Mouse (Mus musculus) frontal cortex, postnatal 10 days (tissue): ENCODE results near the gene Saxo1.

Source experiments
- DNase-seq, 2 experiments: peaks; one replicate each; pipeline ENCODE4 v3.0.0; 2022; ENCODE audit warnings: low spot score in 2 of 2, mixed read lengths in 1 of 2

The Saxo1 gene

DNA sequence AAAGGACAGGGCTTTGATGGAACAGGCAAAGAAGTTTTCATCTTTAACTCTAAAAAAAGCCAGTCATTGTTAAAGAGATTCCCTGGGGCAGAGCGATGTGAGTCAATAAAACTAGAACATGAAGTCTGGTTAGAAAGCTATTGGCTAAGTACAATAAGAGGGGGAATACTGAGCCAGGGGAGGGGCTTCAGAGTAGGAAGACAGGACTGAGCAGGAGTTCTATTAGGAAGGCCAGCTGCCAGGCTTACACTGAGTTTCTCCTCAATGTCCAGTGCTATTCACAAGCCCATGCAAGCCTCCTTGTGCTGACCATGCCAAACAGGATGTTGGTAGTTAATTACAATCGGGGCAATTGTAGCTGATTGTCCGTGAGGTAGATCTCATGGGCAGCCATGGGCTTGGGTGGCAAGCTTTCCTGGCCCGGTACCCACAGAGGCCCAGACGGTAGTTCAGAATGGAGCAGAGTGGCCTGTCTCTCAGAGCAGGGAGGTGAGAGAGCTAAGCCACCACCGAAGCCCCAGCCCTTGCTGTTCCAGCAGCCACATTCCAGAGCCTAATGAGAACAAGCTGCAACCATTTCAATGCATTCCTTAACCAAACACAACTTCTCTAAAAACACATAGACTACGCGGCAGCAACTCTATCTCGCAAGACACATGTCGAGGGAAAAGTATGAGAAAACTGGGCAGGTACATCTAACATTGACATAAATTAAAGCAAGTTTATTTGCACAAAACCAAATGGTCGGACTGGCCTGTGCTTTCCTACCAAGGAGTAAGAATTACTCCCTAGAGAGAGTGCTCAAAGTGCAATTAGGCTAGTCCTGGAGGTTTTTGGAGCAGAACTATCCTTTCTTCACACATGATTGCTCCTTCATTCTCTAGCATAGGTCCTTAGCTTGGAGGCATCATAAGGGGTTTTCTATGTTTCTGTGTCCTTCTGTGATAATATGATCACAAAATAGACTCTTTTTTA lies 30.7 kb downstream of the Saxo1 start:
- no peak for DNase-seq

GRCm38 (mm10) chr4:86524483-86524882 lies 33.6 kb downstream of the Saxo1 start:
- DNase-seq, result no peak

DNA sequence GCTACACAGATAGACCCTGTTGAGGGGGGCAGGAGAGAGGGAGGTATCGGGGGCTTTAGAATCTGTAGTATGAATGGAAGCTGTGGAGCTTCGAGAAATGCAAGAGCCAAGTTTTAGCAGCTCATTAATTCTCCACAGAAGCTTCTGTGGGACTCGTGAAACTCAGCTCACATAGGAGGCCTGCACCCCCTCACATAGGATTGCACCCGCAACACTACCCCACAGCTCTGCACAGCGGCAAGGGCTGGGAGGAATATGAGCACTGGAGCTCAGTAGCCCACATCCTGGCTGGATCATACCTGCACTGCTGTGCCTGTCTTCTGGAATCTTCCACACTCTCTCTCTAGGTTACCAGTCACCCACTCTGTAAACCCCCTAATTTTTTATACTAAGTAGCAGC lies 34.4 kb downstream of the Saxo1 start:
- no peak for DNase-seq

- DNase-seq, result no peak
These were observed 37.4 kb downstream of the Saxo1 start for GRCm38 (mm10) chr4:86520695-86521094.

- no peak for DNase-seq
These were observed 38.2 kb downstream of the Saxo1 start for GRCm38 (mm10) chr4:86519953-86520352.

DNA sequence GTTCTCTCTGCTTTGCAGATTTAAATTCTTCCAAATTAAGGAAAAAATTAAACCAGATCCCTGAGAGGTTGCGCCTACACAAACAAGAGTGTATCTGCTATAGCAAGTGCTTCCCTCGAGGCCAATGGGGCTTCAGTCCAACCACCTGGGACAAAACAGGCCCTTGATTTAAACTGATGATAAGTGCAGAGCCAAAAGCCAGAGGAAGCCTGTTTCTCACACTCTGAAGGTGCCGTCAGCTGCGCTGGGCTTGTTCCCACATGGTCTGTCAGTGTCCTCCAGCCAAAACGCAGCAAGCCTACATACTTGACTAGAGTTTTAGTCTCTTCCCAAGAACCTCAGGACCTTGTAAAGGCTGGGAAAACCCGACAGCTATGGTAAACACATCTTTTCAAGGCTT lies 53.5 kb downstream of the Saxo1 start:
- DNase-seq, result no peak

GRCm38 (mm10) chr4:86499561-86499960 lies 58.6 kb downstream of the Saxo1 start:
- DNase-seq, result no peak

DNA sequence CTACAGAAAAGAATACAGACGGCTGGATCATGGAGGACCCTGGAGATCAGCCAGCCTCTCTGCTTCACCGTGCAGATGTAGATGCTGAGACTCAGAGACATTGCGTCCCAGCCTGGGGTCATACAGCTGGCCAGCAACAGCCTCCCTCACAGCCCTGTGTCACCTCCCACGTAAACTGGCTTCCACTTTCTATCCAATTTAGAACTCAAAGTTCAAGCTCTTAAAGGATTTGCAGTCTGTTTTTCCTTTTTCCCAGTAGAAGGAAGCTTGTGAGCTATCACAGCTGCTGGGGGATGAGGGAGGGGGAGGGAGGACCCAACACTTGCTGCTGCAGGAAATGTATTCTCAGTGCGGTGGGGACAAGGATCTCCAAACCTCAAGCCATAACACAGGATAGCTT lies 59.4 kb downstream of the Saxo1 start:
- DNase-seq, result no peak

GRCm38 (mm10) chr4:86489128-86489527 lies 69.0 kb downstream of the Saxo1 start:
- no peak for DNase-seq

- no peak for DNase-seq
These were observed 71.2 kb downstream of the Saxo1 start for GRCm38 (mm10) chr4:86486901-86487300.

- DNase-seq, result no peak
These were observed 71.6 kb downstream of the Saxo1 start for GRCm38 (mm10) chr4:86486491-86486890.

DNA sequence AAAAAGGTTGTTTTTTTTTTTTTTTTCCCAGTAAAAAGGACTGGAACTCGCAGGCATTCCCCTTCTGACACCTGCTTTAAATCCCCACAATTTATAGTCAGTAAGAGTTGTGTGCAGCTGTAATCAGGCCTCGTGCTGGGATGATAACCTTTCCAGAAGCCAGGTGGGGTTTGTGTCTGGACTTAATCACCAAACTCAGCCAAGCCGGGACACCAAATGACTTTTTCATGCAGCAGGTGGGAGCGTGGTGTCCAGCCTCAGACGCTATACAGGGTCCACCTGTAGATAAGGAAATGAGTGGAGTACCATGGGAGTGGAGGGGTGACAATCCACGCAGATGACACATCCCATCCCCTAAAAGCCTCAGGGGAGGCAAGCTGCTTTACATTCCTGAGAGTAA lies 73.1 kb downstream of the Saxo1 start:
- no peak for DNase-seq

DNA sequence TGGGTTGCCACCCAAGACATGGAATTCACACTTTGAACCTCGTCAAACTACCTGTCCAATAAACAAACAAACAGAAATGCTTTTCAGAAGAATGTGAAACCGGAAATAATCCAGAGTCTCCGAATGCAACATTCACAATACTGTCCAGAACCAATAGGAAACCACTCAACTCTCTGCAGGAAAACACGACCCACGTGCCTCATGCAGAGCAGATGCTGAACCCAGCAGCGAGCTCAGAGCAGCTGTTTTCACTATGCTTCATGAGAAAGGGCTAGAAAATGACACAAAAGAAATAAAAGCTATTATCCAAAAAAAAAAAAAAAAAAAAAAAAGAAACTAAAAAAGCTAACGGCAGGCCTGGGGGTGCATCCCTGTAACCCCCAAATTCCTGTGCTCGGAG lies 74.4 kb downstream of the Saxo1 start:
- DNase-seq, result no peak

- DNase-seq, result no peak
These were observed 75.0 kb downstream of the Saxo1 start for GRCm38 (mm10) chr4:86483013-86483615.

- DNase-seq, result no peak
These were observed 77.2 kb downstream of the Saxo1 start for GRCm38 (mm10) chr4:86480891-86481290.

DNA sequence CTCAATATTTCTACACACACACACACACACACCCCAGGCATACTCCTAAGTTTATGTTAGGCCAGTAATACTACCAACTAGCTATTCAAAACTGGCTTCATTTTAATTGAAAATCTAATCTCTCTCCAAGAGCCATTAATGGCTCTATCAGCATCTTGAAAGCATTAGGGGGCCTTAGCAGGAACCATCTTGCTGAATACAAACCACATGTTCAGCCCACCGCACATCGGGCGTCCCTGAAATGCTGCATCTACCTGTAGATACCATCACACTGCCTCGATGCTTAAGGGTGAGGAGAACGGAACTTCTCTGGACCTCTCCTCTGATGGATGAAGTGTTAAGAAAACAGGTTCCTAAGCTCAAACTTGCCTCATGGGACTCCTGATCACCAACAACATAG lies 93.3 kb downstream of the Saxo1 start:
- no peak for DNase-seq

DNA sequence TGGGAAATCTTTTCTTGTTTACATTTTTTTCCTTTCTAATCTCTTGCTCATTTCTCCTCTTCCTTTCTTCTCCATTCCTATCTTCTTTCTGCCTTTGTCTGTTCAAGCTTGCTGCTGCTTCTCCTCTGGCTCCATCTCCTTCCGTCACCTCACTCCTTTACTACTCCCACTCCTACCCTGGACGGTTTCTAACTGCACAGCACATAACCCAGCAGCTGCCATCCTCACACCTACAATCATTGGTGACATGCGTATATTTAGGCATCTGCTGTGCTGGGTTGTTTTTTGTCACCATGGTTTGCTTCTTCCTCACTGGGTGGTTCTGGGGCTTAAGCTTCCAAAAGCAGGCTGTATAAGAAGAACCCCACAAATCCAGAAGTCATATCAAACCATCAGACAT lies 107.7 kb downstream of the Saxo1 start:
- DNase-seq, result no peak

DNA sequence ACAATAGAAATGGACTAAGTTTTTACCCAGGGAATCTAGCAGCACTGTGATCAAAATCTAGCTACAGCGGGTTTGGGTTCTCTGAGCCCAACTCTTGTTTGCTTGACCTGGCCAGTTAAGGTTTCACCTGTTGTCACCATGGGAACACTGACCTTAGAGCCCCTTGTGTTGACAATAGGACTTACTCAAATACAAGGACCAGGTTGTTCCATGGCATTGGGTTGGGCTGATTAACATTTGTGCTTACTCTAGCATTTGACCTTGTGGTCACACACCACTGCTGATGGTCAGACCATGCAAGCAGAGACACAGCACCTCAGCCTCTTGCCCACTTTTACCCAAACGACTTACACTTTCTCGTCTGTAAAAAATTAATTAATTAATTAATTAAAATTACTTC lies 121.8 kb downstream of the Saxo1 start:
- no peak for DNase-seq

DNA sequence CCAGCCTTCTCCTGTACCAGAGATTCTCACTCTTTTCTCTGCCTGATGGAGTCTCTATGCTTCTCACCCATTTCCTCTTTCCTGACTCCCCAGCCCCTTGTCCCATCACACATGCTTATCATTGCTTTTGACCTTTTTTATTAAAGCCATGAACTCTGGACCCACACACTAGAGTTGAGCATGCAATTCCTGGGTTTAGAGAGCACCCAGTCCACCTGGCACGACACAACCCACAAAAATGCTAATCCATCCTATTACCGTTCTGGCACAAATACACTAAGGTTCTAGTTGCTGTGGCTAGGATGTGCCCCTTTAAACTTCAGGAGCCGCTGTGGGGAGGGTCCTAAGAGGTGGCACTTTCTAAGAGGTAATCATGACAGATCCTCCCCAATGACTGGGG lies 122.5 kb downstream of the Saxo1 start:
- DNase-seq, result no peak

- no peak for DNase-seq
These were observed 129.9 kb downstream of the Saxo1 start for GRCm38 (mm10) chr4:86428091-86428745.

DNA sequence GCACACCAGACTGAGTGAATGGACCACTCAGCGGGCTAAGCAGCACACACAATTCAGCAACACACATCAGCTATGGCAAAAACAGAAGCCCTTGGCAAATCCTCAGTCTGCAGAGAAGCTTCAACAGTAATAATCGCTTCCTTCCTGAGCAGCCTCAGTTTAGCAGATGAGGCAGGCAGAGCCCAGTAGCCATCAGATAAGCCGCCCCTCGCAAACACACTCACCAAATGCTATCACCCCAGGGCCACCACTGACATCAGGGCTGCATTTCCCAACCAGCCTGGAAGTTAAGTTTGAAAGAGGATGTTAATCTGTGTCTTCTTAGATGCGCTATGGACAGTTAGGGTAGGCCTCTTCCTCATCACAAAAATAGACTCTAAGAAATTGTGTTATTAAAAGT lies 130.8 kb downstream of the Saxo1 start:
- no peak for DNase-seq

DNA sequence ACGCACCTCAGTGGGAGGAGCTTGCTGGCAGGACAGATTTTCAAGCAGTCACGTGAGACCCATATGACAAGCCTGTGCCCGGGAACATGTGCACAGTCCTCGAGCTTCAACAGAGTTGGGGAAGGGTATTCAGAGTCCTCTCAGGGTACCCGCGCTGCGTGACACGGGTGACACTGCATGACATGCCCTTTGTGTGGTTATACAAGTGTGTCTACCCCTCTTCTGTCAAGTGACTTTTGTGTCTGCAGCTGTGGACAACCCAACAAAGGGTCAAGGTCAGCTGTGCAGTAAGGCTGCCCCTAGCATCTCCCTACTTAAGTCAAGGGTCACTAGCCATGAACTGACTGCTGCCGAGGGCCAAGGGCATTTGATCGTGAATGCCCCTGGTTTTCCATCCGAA lies 131.6 kb downstream of the Saxo1 start:
- DNase-seq, result no peak

- no peak for DNase-seq
These were observed 132.5 kb downstream of the Saxo1 start for GRCm38 (mm10) chr4:86425581-86425980.
